Mouse (Mus musculus): ENCODE measurements at regions not wholly inside any gene's neighbourhood (a gene's known extent, or its start where the extent isn't known, plus 50 kb on each side); places are given as distances from the start of the nearest gene placed in this dataset.

DNA sequence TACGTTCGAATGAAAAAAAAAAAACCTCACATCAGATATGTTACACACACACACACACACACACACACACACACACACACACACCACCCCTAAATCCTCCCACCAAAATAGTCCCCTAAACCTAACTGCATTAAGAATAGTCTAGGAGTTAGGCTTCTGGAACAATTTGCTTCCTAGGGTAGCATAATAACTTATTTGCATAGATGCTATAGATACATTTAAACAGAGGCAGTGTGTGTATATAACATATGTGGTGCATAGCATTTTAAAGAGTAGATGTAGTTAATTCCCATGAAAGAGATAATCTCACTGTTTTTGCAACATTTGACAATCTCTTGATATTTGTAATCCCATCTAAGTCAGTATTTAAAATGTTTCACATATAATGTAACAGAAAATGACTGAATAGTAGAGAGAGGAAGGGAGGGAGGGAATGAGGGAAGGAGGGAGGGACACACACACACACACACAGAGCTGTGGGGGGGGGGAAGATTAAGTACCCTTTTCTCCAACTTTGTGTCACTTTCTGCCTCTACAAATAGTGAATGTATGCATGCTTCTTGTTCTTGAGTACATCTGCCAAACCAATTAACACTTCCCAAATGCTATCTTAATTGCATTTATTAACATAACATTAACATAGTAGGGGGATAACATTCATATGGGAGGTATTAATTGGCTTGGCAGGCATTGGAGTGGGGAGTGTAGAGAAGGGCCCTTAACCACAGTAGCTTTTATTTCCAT is 127.7 kb upstream of the Tle1 start:
- no peak for DNase-seq

DNA sequence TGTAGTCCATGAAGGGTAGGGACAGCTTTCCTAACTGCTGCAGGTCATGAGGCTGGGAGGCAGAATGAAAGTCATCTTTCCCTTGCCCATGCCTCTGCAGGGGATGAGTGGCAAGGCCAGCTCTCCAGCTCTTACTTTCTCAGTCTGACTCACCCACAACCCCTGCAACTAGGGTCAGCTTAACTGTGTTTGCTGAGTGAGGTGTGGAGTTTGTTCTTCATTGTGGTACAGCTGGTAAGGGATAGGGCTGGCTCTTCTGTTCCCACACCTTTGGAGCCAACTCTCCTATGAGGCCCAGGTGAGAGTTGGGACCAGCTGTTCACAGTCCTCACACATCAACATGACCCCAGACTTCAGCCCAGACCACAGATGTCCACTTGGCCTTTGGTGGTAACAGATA is 124.2 kb upstream of the Tle1 start:
- no peak for DNase-seq

DNA sequence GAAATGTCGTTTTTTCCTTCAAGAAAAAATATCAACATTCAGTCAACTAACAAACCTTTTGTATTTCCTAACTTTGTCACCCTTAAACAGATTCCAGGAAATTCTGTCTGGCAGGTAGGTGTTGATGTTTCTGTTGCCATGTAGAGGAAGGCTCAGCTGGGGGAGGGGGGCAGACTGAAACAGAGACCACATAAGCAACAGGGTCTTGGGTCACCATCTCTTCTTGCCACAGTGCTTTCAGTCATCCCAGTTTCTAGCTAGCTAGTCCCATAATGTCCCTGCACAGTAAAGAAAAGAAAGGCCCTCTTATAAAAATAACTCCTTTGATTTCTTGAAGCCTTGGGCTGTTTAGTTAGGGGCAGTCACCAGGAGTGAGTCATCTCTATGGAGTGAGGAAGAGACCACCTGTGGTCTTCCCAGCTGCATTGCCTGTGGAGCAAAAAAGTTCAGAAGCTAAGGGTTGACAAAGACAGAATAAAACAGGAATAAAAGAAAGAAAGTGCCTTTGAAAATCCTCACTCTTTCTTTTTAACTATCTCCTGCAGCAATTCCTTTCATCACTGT is 84.5 kb upstream of the Tle1 start:
- no peak for DNase-seq

- peak; percentile 38 for DNase-seq
Measured at GRCm38 (mm10) chr4:72250531-72250930, 49.8 kb upstream of the Tle1 start.

Measured in right cerebral cortex, adult 18-20 months (tissue).